Mouse (Mus musculus) testis, postnatal 10 days (tissue): ENCODE measurements around the gene Lgi2.
A peak's percentile ranks its signal among the peaks of the same experiment; 100 is the strongest.

Experiments
- DNase-seq: peaks from one replicate; pipeline ENCODE4 v3.0.0; 2021; ENCODE audit warnings: low spot score

The Lgi2 gene

DNA sequence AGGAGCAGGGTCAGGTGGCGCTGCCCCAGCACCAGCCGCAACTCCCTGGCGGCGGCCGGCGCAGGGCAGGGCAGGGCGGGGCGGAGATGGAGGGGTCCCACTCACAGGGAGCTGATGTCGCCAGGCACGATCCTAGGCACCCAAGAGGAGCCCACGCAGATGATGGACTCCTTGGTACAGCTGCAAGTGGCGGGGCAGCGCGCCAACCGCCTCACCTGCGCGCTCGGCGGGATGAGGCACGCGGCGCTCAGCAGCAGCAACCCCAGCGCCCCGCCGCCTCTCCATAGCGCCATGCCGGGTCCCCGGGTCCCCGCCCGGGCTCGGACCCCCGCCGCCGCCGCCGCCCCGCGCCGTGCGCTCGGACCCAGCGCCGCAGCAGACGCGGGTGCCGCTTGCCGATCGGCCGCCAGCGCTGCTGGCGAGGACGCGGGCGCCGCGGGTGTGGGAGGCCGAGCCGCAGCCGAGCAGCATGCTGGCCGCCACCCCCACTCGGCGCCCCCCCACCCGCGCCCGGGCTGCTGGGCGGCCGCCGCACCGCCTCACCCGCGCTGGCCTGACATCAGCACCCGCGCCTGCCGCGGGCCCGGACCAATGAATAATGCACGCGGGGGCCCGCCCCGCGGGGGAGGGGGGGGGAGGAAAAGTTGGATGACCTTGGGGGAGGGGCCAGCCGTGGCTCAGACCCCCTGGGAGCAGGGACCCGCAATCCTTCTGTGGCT is at the start of gene Lgi2:
Gene Lgi2, minus strand, starts transcription at position 650 of the 719 bp plus-strand sequence.
- peak; percentile 65 for DNase-seq

DNA sequence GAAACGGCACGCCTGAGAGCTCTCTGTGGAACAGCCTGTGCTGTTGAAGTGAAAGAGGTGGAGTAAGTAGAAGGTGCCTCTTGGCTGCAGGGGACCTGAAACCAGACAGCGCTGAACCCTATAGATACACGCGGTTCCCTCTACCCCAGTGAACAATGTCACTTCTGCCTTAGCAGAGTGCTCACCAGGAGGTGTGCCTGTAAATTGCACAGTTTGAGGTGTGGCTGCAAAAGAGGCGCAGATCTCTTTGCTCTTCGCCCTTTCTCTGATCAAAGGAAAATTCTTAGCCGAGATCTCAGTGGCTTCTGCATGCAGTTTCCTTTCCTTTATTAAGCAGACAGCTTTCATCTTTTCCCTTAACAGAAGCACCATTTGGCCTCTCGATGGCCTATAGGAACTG is 49.2 kb upstream of the Lgi2 start:
- DNase-seq = no peak

DNA sequence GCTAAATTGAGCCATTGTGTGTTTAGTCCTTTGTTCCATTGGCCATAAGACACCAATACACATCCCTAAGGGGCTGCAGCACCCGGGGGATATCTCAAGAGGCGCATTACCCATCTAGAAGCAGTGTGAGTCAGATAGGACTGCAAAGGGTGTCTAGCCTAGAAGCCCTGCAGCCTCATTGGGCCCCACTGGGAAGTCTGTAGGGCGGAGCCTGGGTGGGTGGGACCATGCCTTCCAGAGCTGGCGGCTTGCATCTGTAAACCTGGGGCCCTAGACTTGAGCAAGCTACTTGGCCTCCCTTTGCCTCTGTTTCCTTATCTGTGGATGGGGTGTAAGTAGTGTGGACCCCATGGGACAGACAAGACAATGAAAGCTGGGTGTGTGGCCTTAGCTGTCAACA is 48.4 kb upstream of the Lgi2 start:
- DNase-seq = peak; percentile 58

DNA sequence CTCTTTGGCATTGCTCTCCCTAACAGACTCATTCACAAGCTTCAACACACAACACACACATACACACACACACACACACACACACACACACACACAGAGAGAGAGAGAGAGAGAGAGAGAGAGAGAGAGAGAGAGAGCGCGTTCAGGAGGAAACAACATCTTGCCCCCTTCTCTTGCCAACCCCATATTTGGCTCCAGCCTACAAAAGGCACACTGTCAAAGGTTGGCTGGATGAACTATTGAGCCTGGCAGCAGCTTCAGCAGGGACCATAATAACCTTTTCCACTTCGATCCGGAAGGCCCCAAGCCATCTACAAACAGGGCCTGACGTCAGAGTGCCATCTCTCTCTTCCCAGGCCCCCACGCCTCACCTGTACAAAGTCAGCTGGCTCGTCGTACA is 46.5 kb upstream of the Lgi2 start:
- DNase-seq = no peak

DNA sequence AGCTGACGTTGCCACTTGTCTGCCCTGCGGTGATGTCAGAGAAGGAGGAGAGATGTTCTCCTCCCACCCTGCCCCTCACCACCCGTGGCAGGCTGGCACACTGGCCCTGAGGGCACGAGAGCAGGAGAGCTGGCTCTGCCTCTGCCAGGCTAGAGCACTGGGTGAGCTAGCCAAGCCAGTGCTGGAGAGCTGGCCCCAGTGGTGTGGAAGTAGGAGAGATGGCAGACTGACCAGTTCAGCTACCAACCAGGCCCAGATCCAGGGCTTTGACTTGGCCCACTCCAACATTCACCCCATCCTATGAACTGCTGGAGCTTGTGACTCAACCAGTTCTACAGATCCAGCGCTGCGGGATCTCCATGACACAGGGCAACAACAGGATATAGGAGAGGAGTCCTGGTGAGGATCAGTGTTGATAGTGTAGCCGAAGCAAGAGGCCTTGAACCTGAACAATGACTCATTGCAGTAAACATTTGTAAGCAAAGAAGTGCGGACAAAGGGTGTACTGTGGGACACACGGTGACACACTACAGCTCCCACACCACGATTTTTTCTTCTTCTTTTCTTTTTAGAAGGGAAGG is 45.1 kb upstream of the Lgi2 start:
- no peak for DNase-seq

DNA sequence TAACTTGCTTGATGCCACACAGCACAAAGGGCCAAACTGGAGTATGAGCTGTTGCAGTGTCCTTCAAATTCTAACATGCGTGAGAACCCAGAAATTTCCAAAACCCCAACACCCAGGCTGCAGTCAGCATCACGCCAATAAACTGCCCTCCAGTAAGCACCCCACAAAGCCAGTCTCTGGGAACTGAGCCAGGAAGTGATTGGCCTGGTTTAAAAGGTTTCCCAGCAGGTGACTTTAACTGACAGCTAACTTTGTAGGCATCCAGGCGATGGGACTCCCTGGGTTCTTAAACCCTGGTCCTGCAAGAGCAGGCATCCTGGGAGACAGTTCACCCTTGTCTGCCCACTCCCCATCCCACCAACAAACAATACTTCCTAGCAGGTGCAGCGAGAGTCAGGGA is 44.0 kb upstream of the Lgi2 start:
- no peak for DNase-seq

DNA sequence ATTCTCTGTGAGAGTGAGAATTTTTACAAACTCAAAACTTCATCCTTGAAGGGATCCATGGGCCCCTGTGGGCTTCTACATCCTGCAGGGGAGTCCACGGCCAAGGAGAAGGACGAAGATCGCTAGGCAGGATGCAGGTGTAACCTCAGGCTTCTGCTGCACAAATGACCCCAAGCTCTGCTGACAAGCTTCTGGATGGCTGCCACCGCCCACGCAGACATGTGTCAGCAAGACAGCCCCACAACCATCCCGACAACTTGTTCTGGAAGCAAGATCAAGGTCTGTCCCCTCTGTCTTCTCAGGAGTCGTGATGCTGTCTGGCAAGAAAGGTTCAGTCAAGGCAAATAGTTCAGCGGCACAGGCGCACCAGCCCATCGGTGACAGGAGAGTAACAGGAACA is 43.4 kb upstream of the Lgi2 start:
- DNase-seq = no peak

DNA sequence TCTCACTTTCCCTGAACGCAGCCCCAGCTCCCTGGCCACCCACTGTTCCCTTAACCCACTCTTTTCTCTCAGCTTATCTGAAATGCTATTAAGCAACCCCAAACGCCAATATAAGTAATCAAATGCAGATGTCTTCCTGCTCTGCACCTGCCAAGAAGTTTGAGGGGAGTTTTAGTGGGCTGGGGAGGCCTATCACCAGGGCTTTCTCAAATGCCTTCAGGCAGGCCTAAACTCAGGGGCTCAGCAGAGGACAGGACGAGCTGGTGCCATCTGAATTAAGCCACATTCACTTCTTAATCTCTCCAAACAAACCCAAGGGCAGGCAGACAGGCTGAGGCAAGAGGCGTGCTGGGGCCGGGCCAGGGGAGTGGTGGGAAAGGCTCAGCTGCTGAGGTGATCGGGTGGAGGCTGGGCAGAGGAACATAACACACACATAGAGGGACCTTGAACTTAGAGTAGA is 38.4 kb upstream of the Lgi2 start:
- DNase-seq = no peak

DNA sequence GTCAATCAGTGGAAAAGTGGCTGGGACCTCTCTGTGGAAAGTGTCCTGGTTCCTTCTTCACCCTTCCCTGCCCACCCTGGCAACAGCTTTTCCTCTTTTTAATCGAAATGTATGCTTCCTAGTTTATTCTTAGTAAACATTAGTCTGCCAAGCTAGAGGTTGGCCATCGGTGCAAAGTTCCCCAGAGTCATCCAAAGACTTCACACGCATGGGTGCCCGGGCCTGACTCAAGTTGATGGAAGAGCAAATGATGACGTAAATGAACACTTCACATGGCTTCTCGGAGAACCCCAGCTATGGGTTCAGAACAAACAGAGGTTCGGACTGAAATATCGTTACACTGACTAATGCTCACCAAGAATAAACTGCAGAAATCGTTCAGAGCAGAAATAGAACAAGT is 24.4 kb upstream of the Lgi2 start:
- DNase-seq = no peak

DNA sequence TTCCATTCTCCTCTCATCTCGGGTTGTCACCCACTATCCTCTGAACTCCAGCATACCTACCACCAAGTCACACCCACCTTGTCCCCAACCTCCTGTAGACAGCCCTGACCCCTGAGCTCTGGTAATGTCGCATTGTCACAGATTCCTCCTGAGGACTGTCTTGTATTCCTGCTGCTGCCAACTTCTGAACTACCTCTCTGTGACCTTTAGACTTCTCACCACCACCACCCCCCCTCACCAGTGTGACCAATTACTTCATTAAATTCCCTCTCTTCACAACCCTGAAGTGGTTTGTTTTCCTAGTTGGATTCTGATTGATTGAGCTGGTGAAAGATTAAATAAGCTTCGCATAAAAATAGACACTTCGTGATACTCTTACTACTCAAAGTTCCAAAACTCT is 22.4 kb upstream of the Lgi2 start:
- DNase-seq = no peak

DNA sequence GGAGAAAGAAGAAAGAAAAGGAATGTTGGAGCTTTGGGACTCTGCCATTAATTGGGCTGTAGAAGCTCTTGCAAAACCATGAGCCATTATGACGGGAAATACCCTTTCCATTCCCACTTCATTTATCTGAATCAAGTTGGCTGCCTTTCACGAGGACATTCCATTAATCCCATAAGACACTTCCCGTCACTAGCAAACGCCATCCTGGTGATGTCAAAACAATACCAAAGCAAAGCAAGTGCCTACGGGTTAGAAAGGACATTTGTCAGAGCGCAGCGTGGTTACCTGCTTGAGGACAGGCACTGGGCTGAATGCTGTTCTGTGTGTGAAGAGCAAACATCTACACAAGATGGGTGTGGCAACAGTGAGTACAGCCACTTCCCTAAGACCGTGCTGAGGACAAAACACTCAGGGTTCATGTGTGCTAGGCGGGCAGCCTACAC is 21.1 kb upstream of the Lgi2 start:
- no peak for DNase-seq

DNA sequence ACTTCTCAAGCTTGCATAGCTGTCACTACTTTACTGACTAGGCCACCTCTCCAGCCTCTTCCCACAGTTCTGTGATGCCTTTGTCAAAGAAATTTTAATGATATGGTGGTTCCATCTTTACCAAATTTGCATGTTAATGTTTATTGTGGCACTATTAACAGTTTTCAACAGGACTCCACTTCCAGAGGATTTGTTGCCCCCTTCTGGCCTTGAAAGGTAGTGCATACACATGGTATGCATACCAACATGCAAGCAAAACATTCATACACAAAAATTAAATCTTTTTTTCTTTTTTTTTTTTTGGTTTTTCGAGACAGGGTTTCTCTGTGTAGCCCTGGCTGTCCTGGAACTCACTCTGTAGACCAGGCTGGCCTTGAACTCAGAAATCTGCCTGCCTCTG is 6.3 kb upstream of the Lgi2 start:
- no peak for DNase-seq

DNA sequence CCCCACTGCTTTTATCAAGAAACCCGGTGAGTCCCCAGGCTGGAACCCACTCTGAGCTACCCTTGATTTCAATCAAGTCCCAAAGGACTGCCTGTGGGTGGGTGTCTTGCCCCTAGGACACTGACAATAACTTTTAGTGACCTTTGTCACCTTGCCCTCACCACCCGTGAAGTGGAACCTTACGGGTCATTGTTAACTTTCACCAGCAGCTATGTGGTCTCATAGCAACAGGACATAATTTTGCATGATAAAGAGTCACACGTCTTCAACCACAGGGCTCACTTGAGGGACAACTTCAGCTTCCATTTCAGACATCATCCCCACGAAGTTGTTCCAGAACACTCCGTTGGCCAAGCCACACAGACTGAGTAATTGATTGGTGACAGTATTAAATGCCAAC is 4.5 kb upstream of the Lgi2 start:
- no peak for DNase-seq

DNA sequence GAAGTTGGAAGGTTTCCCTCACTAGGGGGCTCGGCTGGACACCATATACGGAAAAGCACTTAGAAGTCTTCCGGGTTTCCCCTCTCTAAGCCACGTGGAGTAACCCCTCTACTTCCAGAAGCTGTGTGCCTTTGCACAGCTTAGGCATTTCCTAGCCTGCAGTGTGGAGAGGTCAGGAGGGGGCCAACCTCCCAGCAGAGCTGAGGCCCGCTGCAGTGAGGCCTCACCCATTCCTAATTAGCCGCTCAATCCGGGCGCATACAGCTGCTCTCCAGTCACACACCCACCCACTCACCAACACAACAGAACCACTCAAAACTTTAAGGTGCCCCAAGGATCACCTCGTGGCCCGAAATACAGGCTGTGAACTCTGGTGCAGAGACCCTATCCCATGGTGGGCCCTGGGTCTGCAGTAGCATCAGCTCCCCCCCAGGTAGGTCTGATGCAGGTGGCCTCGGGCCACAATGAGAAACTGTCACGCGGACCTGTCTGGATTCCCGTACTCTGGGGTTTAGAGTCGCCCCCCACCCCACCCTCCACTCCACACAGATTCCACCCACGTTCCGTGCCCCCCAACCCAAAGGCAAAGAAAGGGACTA is 949 bp downstream of the Lgi2 start:
- no peak for DNase-seq

DNA sequence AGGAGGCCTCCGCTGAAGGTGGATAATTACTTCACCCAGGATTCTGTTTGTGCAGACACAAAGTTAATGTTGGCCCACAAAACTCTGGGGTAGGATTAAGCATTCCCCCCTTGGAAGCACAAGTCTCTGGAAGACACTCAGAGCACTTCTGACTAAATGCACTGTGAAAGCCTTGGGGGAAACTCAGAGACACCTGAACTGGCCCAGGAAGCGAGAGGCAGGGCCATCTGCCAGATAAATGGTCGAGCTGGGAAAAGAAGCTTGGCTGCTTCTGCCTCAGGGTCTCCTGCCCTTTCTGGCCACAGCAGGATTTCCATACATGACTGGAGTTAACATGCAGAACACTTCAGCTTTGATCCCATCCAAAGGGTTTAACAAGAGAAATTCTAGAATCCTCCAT is 1.9 kb downstream of the Lgi2 start:
- no peak for DNase-seq

DNA sequence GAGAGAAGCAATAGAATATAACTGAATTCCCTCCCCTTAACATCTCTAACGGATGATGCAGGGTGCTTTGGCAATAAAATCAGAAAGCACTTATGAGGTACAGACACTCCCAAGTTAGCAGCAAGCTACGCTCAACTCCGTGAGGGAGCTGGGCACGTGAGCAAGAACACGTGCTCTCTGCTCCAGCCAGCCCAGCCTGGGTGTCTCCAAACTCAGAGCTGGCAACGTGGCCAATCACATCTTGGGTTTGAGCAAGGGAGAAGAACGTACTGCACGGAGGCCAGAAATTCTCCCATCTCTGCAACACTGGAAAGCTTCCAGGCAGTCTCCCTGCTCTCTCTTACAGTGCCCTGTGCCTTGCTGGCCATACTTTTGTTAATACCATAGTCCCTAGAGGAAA is 6.0 kb downstream of the Lgi2 start:
- peak; percentile 51 for DNase-seq

DNA sequence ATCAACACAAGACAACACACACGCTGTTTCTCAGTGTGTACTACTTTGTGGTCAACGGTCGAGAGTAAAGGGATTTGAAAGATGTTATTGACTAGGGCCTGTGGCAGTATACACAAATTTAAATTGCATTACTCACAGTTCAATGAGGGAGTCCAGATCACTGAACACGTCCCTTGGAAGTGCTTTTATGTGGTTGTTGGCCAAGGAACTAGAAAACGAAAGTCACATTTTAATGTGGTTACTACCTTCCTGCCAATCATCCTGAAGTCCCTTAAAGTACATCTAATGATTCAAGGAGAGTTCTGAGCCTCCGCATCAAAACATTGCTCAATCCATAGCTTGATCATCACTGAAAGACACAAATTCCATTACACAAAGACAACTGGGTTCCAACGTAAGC is 10.7 kb downstream of the Lgi2 start:
- DNase-seq = no peak

DNA sequence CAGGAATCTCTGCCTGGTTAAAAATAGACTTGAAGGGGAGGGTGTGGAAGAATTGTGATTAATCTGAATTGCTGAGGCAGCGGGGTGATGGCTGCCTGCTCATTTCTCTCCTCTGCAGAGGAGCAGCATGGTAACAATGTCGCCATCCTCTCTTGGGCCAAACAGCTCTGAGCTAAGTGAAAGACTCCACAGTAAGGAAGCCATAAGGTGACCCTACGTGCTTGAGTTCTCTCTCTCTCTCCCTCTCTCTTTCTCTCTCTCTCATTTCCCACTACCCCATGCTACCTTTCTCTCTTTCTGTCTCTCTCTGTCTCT is 15.0 kb downstream of the Lgi2 start:
- no peak for DNase-seq

DNA sequence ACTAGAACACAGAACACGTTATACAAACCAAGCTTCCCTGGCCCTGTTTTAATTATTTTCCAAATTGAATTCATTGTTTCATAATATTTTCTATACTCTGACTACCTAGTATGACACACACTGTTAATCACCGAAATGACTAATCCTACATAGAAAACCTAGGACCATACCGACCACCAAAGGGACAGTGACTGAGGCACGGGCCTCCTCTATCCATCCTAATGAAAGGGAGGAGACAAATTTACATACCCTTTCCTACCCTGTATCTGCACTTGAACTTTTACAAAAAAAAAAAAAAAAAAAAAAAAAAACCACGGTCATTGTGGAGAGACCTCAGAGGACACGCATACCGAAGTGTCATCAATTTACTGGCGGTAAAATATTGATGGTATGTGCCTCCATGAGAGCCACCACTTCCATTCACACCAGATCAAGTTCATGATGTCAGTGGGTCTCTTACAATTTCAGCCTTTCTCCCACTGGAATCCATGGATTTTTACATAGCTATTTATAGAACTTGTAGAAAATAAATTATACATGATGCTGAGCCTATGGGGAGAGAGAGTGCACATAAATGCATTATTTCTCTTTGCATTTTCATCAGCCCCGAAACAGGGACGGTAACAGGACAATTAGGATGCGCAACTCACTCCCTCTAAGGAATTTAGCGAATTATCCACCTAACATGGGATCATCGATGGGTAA is 15.5 kb downstream of the Lgi2 start:
- no peak for DNase-seq

DNA sequence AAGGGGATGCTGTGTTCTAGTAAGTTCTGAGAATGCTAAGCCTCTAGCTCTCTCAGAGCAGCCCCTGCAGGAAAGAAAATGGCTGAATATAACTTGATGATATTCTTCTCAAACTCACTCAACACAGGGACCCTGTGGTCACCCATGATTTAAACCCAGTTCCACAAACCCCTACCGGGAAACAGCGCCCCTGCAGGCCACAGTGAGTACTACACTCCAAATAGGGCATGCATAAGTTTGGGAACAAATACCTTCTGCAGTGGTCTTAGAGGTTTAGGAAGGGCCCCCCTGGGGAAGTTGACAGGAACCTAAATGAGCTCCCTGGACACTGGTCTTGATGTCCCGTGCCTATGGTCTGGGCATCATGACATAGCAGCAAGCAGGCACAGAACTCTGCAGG is 19.3 kb downstream of the Lgi2 start:
- peak; percentile 75 for DNase-seq

DNA sequence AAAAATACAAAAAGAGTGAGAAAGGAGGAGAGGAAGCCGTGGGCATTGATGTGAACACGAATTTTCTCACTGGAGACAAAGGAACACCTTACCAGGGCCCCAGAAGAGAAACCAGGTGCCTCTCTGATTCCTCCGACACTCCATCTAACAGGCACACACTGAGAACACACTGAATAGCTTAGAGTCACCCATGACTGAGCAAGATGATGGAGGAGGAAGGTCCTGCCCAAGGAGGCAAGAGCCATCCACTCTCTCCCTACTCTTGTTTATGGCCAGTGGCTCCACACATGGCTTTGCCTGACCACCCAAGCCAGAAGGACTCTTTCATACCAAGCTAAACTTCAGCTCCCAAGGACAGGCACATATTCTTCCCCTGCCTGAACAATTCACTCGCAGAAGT is 22.5 kb downstream of the Lgi2 start:
- no peak for DNase-seq

DNA sequence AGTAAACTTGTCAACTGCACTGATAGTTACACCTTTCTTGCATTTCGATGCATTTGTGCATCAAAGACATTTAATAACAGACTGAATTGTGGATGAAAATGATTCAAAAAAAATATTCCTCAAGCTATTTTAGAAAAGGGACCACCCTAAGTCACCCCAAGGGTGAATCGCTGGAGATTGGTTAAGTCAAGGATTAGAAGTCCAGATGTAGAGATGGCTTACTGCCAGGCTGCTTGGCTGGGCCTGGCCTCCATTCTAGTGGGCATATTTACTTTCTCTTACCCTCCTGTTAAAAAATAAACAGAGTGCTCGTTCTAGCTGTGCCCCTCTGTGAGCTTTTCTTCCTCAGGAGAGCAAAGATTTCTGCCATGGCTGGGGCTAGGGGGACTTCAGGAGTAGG is 26.1 kb downstream of the Lgi2 start:
- DNase-seq = no peak

DNA sequence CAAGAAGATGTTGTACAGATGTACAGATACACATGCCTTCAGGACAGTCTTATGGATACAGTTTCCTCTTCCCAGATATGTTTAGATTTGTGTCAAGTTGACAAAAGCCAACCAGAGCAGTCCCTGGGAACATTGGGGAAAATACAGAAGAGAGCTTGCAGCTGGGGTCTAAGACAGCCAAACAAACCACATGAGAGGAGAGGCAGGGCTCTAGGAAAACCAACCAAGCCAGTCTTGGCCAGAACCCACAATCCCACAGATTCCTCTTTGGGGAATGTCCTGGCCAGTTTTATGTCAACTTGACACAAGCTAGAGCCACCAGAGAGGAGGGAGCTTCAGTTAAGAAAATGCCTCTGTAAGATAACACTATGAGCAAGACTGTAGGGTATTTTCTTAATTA is 26.8 kb downstream of the Lgi2 start:
- DNase-seq = no peak
